Mouse (Mus musculus) ovary, postnatal 10 days (tissue): ENCODE results near the gene Izumo4.
A peak's percentile ranks its signal among the peaks of the same experiment; 100 is the strongest.

Experiments
- DNase-seq: peaks from one replicate; pipeline ENCODE4 v3.0.0; 2022; ENCODE audit warnings: low spot score

The Izumo4 gene

DNA sequence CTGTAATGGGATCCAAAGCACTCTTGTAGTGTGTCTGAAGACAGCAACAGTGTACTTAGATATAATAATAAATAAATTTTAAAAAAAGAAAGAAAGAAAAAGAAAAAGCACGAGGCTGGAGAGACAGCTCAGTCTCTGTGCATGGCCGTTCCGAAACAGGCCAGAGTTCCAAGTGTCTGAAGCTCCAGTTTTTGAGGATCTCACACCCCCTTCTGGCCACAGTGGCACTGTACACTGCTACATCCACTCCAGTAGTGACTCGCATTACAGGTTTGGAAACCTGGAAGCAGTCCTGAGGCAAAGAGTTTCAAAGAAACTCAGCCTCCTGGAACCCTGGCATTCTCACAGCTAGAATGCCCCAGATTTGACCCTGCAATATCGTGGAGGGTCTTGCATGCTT, 14.1 kb upstream of the Izumo4 start:
- DNase-seq, result no peak

GRCm38 (mm10) chr10:80692249-80693165, 9.5 kb upstream of the Izumo4 start:
- DNase-seq, result no peak

DNA sequence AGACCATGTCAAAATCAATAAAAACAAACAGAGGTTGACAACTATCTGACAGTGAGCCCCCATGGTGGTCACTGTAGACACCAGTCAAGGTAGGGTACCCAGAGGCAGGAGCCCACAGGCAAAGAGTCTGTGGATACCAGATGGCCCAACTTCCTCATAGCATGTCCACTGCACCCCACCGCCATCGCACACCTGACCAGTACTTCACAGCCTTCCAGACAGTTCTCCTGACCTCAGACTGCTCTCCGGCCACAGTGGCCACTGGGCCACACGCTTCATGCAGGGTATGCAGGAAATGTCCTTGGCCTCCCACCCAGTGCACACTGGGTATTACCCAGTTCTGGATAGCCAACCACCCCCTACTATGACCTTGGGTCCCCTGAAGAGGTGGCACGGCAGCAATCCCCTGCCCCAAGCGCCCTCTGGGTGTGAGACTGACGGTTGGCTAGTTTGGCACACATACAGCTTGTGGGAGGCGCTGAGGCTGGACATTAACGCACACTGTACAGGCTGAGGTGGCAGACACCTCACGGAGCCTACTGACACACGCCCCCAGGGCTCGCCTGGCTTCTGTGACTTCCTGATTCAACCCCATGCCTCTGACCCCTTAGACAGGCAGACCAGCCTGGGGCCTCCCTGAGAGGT, 8.5 kb upstream of the Izumo4 start:
- no peak for DNase-seq

DNA sequence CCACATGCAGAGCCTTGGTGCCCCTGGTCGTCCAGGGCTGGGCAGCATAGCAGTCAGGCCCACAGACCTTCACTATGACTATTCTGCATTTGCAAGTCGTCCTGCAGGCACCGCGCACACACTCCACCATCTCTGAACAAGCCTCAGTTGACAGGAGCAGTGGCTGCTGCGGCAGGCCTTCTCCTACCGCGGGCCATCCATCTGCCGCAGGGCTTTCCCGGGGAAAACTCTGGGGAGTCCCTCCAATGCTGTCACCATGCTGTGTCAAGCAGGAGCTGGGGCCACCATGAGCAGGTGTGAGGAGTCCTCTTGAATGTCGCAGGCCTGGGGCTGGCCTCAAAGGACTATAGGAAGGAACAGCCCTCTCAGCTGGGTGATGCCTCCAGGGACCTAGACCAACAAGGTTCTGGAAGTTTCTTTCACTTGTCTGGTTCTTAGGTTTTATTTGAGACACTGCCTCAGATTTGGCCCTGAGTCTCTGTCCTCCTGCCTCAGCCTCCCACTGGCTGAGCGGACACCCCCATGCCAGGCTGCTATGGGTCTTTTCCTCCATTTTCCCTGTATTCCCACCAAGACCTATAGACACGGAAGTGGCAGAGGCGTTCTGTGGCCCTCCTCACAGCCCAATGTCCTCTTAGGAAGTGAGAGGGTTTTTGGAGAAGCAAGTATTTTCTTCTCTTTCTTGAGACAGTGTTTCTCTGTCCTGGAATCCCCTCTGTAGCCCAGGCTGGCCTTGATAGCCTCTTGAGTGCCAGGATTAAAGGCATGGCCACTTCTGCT, 7.6 kb upstream of the Izumo4 start:
- no peak for DNase-seq

- no peak for DNase-seq
These were observed 6.8 kb upstream of the Izumo4 start for GRCm38 (mm10) chr10:80695186-80695585.

GRCm38 (mm10) chr10:80695801-80696501, 6.0 kb upstream of the Izumo4 start:
- DNase-seq, result no peak

GRCm38 (mm10) chr10:80696502-80697392, 5.2 kb upstream of the Izumo4 start:
- DNase-seq, result no peak

- DNase-seq, result no peak
These were observed 4.6 kb upstream of the Izumo4 start for GRCm38 (mm10) chr10:80697393-80697787.

DNA sequence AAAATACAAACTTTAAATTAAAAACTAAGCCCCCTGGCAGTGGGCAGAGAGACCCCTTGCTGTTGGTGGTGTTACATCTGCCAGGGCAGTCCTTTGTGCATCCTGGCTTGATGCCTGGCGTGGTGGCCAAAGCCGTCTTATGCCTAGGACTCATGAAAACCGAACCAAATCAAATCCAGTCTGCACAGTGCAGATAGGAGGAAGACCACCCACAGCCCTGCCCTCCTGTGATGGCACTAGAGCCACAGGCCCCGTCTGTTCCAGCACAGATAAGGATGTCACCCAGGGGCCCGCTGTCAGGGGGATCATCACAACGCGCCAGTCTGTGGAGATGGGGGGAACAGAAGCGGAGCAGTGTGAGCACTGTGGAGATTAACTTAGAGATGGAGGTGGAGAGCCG, 4.2 kb upstream of the Izumo4 start:
- no peak for DNase-seq

GRCm38 (mm10) chr10:80698605-80699004, 3.4 kb upstream of the Izumo4 start:
- no peak for DNase-seq

GRCm38 (mm10) chr10:80700038-80700504, 1.9 kb upstream of the Izumo4 start:
- no peak for DNase-seq

DNA sequence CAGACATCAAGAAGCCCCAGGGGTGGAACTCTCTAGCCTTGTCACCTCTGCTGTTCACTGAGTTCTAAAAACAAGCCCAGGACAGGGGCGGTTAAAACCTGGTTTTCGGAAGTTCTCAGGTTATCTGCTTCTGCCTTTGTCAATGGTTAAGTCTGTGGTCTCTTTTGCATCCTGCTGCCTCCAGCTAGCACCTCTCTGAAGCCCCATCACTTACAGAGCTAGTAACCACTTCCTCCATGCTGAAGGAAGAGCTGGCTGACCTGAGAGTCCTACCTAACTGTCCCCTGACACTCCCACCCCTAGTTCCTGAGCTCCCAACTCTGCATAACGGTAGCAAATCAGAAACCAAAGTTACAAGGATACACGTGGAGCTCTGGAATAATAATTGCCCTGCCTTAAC, 1.3 kb upstream of the Izumo4 start:
- DNase-seq, result no peak

GRCm38 (mm10) chr10:80702536-80703390, 779 bp downstream of the Izumo4 start:
- peak; percentile 86 for DNase-seq

DNA sequence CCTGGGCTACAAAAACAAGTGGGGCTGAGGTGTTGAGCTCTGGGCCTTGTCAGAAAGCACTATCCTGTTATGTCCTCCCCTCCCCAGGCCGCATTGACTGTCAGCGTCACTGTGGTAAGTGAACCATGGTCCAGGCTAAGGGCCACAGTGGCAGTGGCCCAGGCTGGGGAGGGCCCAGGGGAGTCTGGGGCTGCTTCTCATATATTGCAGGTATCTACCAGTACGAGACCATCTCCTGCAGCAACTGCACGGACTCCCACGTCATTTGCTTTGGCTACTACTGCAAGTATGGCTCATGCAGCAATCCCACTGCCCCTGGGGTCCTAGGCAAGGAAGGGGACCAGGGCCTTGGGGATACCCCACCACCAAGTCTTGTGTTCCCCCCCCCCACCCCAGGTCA, 1.7 kb downstream of the Izumo4 start:
- no peak for DNase-seq

DNA sequence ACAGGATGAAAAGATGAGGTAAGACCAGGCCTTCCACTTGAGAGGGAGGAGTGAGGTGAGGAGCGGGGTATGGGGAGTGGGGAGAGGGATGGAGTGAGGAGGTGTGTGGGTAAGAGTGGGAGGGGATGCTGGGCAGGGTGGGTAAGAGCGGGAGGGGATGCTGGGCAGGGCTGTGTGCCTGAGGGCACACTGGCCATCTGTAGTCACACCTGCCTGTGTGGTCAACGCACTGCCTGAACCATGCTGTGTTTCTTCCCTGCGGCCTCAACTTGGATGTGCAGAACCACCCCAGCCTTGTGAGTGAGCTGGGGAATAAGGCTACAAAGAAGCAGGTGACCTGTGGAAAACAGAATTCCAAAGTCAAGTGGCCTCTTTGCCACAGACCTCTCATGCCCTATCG, 2.4 kb downstream of the Izumo4 start:
- DNase-seq, result no peak

- no peak for DNase-seq
These were observed 3.0 kb downstream of the Izumo4 start for GRCm38 (mm10) chr10:80705033-80705432.

DNA sequence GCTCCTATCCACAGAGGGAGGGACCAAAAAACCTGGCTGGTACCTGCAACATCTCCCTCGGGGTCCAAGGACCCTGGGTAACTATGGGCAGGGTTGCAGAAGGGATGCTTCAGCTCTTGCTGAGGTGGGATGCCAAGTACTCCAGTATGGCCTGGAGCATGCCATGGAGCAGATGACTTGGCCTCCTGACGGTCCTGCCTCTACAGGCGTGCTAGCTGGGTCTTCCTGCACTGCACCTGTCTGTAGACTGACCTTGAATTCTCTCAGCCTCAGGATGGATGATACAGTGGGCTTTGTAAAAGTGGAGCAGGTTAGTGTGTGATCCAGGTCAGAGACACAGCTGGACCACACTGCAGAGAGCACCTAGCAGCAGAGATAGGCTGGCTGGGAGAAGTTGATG, 3.5 kb downstream of the Izumo4 start:
- DNase-seq, result no peak

GRCm38 (mm10) chr10:80710834-80711233, 8.8 kb downstream of the Izumo4 start:
- no peak for DNase-seq

DNA sequence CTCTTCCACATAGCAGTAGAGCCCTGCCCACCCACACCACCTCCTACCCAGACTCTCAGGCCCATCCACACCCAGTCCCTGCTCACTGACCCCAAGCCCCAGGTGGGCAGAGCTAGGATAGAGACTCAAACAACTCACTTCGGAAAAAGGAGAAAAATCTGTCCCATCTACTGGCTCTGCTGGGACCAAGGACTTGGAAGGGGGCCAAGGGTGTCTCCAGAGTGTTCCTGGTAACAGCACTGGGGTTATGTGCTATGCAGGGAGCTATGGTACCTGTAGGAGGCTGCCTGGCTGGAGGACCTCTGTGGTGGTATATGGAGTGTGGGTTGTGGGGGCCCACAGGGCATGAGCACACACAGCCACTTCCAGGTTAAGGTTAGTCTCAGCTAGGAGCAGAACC, 15.3 kb downstream of the Izumo4 start:
- no peak for DNase-seq
